Mouse (Mus musculus): ENCODE measurements around the gene Dpy19l3. TPM values are rescaled to one million over a fixed set of nuclear protein-coding genes. Genes with fewer than 3 reads are reported as not detected.

Gene Dpy19l3
- polyA plus RNA-seq (2014; fragmentation: Nextera tagmentation; extraction: Ambion mirVana) = 17.1 and 22.9 TPM in 2 replicates

DNA sequence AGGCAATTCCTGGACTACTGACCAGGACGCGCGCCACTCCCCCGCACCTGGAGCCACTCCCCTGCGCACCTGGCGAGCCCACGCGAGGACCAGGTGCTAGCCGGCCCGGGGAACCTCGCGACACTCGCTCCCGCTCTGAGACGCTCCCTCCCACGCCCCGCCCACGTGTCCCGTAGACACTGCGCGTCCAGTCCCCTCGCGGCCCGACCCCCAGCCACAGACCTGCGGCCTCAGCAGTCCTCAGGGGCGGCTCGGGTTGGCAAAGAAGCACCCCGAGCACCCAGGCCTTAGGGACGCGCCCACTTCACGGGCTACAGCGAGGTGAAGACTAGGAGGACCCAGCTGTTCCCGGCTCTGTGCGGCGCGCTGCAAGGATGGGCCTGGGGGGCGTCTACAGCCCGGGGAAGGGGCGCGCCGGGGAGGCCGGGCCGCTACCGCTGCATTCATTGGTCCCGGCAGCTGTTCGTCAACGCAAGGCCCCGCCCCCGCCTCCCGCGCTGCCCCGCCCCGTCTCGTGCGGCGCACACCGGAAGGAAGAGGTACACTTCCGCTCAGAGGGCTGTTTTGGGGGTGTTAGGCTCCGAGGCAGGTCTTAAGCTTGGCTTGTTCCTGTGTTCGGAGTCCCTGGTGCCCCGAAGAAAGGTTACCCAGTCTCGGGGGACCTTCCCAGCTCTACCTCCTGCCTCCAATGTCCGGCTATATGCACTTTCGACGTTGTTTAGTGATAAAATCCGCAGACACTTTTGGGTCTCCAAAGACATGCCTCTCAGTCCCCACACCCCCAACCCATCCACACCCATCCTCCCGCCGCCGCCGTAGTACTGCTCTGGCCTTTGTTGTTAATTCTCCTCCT, at the start of gene Dpy19l3:
Gene Dpy19l3, minus strand, starts transcription at position 422 of the 853 bp plus-strand sequence.
- no peaks in the 10 kb centered on the region for H3K9me3 ChIP-seq (ENCODE audit: control insufficient read depth, low read length)
- ATAC-seq (replicated peaks; ENCODE audit: low FRiP score) (peak; percentile 93), DNase-seq (ENCODE audit: low spot score) (peak; percentile 93)
- peak within 1 kb of the TSS; percentile 77 for H3K4me3 ChIP-seq (ENCODE audit: low read depth, low read length)
- H3K36me3 ChIP-seq (ENCODE audit: control insufficient read depth, insufficient read depth, low read length) = 0 out of 2 replicates have a peak, but pooled peaks cover 4% of the 10 kb centered on the region
- H3K4me1 ChIP-seq (replicated peaks; ENCODE audit: control insufficient read depth, insufficient read depth, low read length) = peaks cover 5% of the 10 kb centered on the region; the same call in 1 of the 2 replicates
- H3K27me3 ChIP-seq (replicated peaks; ENCODE audit: control insufficient read depth, insufficient read depth, low read length) = no peaks in the 10 kb centered on the region
- WGBS = under 1% methylated on average over 66 of the region's 70 CpGs
- peak within 1 kb of the TSS; percentile 72 for H3K9ac ChIP-seq (ENCODE audit: low read depth, low read length)
- H3K4me2 ChIP-seq = peak within 1 kb of the TSS; percentile 90
- peak within 1 kb of the TSS; percentile 13; the same call in 1 of the 2 replicates for H3K27ac ChIP-seq (ENCODE audit: low read depth, low read length)

DNA sequence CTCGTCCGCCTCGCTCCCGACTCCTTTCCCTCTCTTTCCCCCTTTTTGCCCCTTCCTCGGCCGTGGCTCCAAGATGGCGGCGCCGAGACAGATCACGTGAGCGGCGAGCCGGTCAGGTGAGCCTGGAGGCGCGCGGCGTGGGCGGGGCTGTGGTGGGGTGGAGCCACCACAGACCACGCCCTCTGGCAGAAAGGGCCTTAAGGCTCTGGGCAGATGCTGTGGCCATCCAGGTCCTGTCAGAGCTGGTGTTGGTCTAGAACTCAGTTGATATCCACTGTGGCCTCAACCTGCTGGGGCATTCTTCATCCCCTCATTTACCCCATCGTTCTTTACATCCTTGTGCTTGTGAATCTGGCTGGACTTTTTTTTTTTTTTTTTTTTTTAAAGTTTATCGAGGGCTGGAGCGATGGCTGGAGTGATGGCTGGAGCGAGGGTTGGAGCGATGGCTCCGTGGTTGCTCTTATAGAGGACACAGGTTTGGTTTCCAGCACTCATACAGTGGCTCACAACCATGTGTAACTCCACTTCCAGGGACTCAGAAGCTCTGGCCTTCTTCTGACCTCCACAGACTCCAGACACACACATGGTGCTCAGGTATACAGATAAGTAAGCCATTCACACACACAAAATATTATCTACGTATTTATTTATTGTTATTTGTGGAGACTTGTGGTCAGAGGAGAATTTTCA, 48.8 kb upstream of the Dpy19l3 start, which contains the start of gene Zfp507:
Gene Zfp507, minus strand, starts transcription at position 98 of the 690 bp plus-strand sequence.
- peak within 1 kb of the TSS; percentile 96 for H3K9ac ChIP-seq (ENCODE audit: low read depth, low read length)
- no peaks in the 10 kb centered on the region for H3K9me3 ChIP-seq (ENCODE audit: control insufficient read depth, low read length)
- H3K27ac ChIP-seq (ENCODE audit: low read depth, low read length) = peak within 1 kb of the TSS; percentile 88
- peaks cover 9% of the 10 kb centered on the region; the same call in 1 of the 2 replicates for H3K36me3 ChIP-seq (ENCODE audit: control insufficient read depth, insufficient read depth, low read length)
- peak; percentile 94 for DNase-seq (ENCODE audit: low spot score)
- peak; percentile 89 for ATAC-seq (replicated peaks; ENCODE audit: low FRiP score)
- WGBS = 22% methylated on average over 25 of the region's 26 CpGs
- H3K4me3 ChIP-seq (ENCODE audit: low read depth, low read length) = peak within 1 kb of the TSS; percentile 84
- H3K27me3 ChIP-seq (replicated peaks; ENCODE audit: control insufficient read depth, insufficient read depth, low read length) = no peaks in the 10 kb centered on the region; the same call in 1 of the 2 replicates
- H3K4me2 ChIP-seq = peak within 1 kb of the TSS; percentile 85
- H3K4me1 ChIP-seq (replicated peaks; ENCODE audit: control insufficient read depth, insufficient read depth, low read length) = no peaks in the 10 kb centered on the region; the same call in 1 of the 2 replicates

GRCm38 (mm10) chr7:35802201-35802905, 48.1 kb upstream of the Dpy19l3 start:
- DNase-seq (ENCODE audit: low spot score) = no peak
- Histone ChIP-seq H3K36me3 (ENCODE audit: control insufficient read depth, insufficient read depth, low read length) (peaks cover 12% of the 10 kb centered on the region; the same call in 1 of the 2 replicates), H3K4me1 (replicated peaks; ENCODE audit: control insufficient read depth, insufficient read depth, low read length) (no peaks in the 10 kb centered on the region; the same call in 1 of the 2 replicates), H3K27ac (ENCODE audit: low read depth, low read length) (peak overlapping the region; percentile 88), H3K9ac (ENCODE audit: low read depth, low read length) (peak overlapping the region; percentile 96), H3K4me2 (peak overlapping the region; percentile 85), H3K4me3 (ENCODE audit: low read depth, low read length) (peak overlapping the region; percentile 84), H3K27me3 (replicated peaks; ENCODE audit: control insufficient read depth, insufficient read depth, low read length) (no peaks in the 10 kb centered on the region; the same call in 1 of the 2 replicates), H3K9me3 (ENCODE audit: control insufficient read depth, low read length) (no peaks in the 10 kb centered on the region)
- peak; percentile 81 for ATAC-seq (replicated peaks; ENCODE audit: low FRiP score)
- WGBS = under 1% methylated on average over 49 of the region's 49 CpGs

GRCm38 (mm10) chr7:35796123-35796522, 41.9 kb upstream of the Dpy19l3 start:
- Histone ChIP-seq H3K9me3 (ENCODE audit: control insufficient read depth, low read length) (no peaks in the 10 kb centered on the region), H3K27me3 (replicated peaks; ENCODE audit: control insufficient read depth, insufficient read depth, low read length) (no peaks in the 10 kb centered on the region), H3K4me3 (ENCODE audit: low read depth, low read length) (no peak overlapping the region), H3K4me1 (replicated peaks; ENCODE audit: control insufficient read depth, insufficient read depth, low read length) (peaks cover 14% of the 10 kb centered on the region), H3K36me3 (ENCODE audit: control insufficient read depth, insufficient read depth, low read length) (peaks cover 42% of the 10 kb centered on the region), H3K27ac (ENCODE audit: low read depth, low read length) (no peak overlapping the region), H3K9ac (ENCODE audit: low read depth, low read length) (no peak overlapping the region), H3K4me2 (no peak overlapping the region)
- WGBS = 35% methylated on average over 7 of the region's 7 CpGs
- ATAC-seq (replicated peaks; ENCODE audit: low FRiP score) (no peak), DNase-seq (ENCODE audit: low spot score) (no peak)

GRCm38 (mm10) chr7:35794145-35794664, 40.0 kb upstream of the Dpy19l3 start:
- WGBS = 63% methylated on average over 12 of the region's 12 CpGs
- no peaks in the 10 kb centered on the region for H3K27me3 ChIP-seq (replicated peaks; ENCODE audit: control insufficient read depth, insufficient read depth, low read length)
- H3K36me3 ChIP-seq (ENCODE audit: control insufficient read depth, insufficient read depth, low read length) = peaks cover 43% of the 10 kb centered on the region
- no peak overlapping the region for H3K4me2 ChIP-seq
- no peak overlapping the region for H3K27ac ChIP-seq (ENCODE audit: low read depth, low read length)
- DNase-seq (ENCODE audit: low spot score) (no peak), ATAC-seq (replicated peaks; ENCODE audit: low FRiP score) (peak; percentile 14; the same call in 1 of the 2 replicates)
- H3K4me1 ChIP-seq (replicated peaks; ENCODE audit: control insufficient read depth, insufficient read depth, low read length) = peaks cover 14% of the 10 kb centered on the region
- H3K9me3 ChIP-seq (ENCODE audit: control insufficient read depth, low read length) = no peaks in the 10 kb centered on the region
- no peak overlapping the region for H3K9ac ChIP-seq (ENCODE audit: low read depth, low read length)
- H3K4me3 ChIP-seq (ENCODE audit: low read depth, low read length) = no peak overlapping the region

DNA sequence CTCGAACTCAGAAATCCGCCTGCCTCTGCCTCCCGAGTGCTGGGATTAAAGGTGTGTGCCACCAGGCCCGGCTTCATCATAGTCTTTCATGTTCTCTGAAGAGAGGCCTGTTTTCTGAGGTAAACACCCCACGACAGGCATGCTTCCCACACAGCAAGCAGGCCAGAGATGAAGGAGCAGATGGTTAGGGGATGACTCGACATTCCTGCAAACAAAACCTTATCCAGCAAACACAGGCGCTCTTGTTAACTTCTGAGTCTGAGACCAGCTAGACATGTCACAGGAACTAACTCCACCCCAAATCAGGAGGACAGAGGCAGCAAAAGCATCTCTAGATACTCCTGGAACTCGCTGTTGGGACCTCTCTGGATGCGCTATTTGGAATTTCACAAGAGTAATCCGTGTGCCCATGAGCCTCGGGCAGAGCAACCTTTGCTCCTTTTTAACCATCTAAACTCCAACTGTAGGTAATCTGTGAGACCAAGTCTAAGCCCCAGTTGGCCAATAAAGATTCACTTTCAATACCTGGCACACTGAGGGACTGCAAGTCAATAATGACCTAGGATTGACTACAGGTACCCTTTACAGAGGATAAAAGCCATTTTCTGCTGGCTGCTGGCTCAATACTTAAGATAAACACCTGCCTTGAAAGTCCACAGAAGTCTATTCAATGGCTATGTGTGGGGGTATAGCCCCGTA, 38.0 kb upstream of the Dpy19l3 start:
- peak overlapping the region; percentile 34; the same call in 1 of the 2 replicates for H3K27ac ChIP-seq (ENCODE audit: low read depth, low read length)
- H3K4me3 ChIP-seq (ENCODE audit: low read depth, low read length) = no peak overlapping the region
- no peak for DNase-seq (ENCODE audit: low spot score)
- no peaks in the 10 kb centered on the region for H3K9me3 ChIP-seq (ENCODE audit: control insufficient read depth, low read length)
- H3K27me3 ChIP-seq (replicated peaks; ENCODE audit: control insufficient read depth, insufficient read depth, low read length) = no peaks in the 10 kb centered on the region
- no peak overlapping the region for H3K4me2 ChIP-seq
- ATAC-seq (replicated peaks; ENCODE audit: low FRiP score) = peak; percentile 79
- peaks cover 14% of the 10 kb centered on the region for H3K4me1 ChIP-seq (replicated peaks; ENCODE audit: control insufficient read depth, insufficient read depth, low read length)
- peaks cover 42% of the 10 kb centered on the region for H3K36me3 ChIP-seq (ENCODE audit: control insufficient read depth, insufficient read depth, low read length)
- WGBS = 68% methylated on average over 12 of the region's 12 CpGs
- H3K9ac ChIP-seq (ENCODE audit: low read depth, low read length) = no peak overlapping the region

DNA sequence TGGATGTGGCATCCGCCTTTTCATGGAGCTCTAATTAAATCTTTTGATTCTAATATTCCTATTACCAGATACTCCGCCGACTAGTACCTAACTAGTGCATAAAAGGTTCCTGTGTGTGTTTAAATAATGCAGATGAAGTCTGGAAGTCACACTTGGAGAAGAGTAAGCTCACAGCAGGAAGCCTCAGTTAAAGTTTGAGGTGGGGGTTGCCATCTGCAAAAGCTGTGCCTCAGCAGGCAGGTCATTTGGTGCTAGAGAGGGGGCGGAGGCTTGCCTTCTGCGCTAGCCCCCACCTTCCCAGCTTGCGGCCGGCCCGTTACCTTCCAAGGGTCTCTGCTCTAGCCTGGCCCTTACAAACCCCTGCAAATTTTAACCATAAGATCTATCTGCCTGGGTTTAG, 36.7 kb upstream of the Dpy19l3 start:
- H3K4me1 ChIP-seq (replicated peaks; ENCODE audit: control insufficient read depth, insufficient read depth, low read length) = peaks cover 14% of the 10 kb centered on the region
- no peak overlapping the region for H3K4me3 ChIP-seq (ENCODE audit: low read depth, low read length)
- peaks cover 51% of the 10 kb centered on the region for H3K36me3 ChIP-seq (ENCODE audit: control insufficient read depth, insufficient read depth, low read length)
- no peak overlapping the region for H3K4me2 ChIP-seq
- 78% methylated on average over 8 of the region's 8 CpGs for WGBS
- no peak for DNase-seq (ENCODE audit: low spot score)
- ATAC-seq (replicated peaks; ENCODE audit: low FRiP score) = no peak
- H3K27ac ChIP-seq (ENCODE audit: low read depth, low read length) = no peak overlapping the region
- no peak overlapping the region for H3K9ac ChIP-seq (ENCODE audit: low read depth, low read length)
- no peaks in the 10 kb centered on the region for H3K9me3 ChIP-seq (ENCODE audit: control insufficient read depth, low read length)
- no peaks in the 10 kb centered on the region for H3K27me3 ChIP-seq (replicated peaks; ENCODE audit: control insufficient read depth, insufficient read depth, low read length)

Data from liver, embryonic 11.5 days (tissue).